Mouse (Mus musculus) liver, adult 2 months (tissue): ENCODE results near the gene Uhrf1.

Experiments
- CTCF ChIP-seq: fragments of 200-500 bp; IDR thresholded peaks from 2 replicates; pipeline ENCODE4 v1.5.1; 2011; ENCODE audit warnings: low read depth, low read length, control low read depth
- POLR2A ChIP-seq: fragments of 200-500 bp; IDR thresholded peaks from 2 replicates; pipeline ENCODE4 v1.6.1; 2011; ENCODE audit warnings: low read length, control low read depth; ENCODE audit not compliant: insufficient read depth; ENCODE audit errors: extremely low read depth

DNA sequence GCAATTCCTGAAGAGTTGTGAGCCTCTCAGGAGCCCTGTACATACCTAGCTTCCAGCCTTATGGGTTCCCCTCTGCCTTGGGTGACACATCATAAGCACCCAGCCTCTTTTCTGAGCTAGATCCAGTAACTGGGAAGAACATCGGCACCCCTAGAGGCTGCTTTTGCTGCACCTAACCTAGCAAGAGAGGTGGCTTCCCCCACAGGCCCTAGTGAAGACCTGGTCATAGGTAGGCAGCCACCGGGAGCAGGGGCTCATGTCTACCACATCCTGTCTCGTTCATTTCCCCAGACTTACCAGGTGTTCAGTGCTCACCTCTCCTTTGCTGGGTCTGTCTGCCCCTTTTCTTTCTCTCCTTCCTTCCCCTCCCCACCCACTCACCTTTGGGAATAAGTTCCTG lies 27.2 kb downstream of the Uhrf1 start:
- no peak for TF ChIP-seq POLR2A
- TF ChIP-seq CTCF: no peak
